Mouse (Mus musculus) heart, postnatal 0 days (tissue): ENCODE measurements around the gene Anks1b.

ENCODE experiments used
- CTCF ChIP-seq: IDR thresholded peaks from 2 replicates; pipeline ENCODE4 v1.5.1; 2016; ENCODE audit warnings: antibody characterized with exemption, control low read depth, low read depth
- EP300 ChIP-seq: IDR thresholded peaks from 2 replicates; pipeline ENCODE4 v1.6.1; 2016; ENCODE audit warnings: antibody characterized with exemption, low read depth

DNA sequence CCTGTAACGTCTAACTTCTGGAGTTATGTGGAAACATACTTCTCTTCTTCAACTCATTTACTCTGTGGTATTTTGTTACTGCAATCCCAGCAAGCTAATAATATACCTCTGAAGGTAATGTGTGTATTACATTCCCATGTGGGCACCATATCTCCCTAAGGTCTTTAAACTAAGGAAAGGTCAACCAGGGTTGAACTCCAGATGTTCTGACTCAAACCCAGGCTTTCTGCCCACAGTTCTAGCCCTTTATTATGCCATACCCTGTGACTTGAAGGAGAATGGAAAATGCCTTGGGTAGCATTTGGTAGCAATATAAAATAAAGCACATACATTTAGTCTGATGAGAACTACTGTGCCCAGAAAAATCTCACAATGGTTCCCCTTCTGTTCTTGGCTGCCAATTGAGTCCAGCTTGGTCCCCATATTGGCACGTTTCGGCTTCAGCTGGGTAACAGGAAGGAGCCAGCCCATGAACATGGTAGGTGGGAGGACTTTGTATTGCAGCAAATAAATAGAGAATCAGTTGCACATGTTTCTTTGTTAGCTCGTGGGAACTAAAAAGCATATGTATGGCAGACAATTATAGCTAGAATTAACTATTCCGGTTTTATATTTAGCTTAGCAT, 17.9 kb upstream of the Anks1b start:
- TF ChIP-seq EP300 (no peak), CTCF (no peak)
